Mouse (Mus musculus): ENCODE results near the gene Ttbk1.

Ttbk1 gene

GRCm38 (mm10) chr17:46419717-46420116, 67.8 kb downstream of the Ttbk1 start:
- DNase-seq (ENCODE audit: low read depth, low spot score): no peak

- DNase-seq (ENCODE audit: low read depth, low spot score): no peak
These were observed 68.8 kb downstream of the Ttbk1 start for GRCm38 (mm10) chr17:46418628-46419027.

GRCm38 (mm10) chr17:46408478-46408877, 79.0 kb downstream of the Ttbk1 start:
- DNase-seq (ENCODE audit: low read depth, low spot score): no peak

- DNase-seq (ENCODE audit: low read depth, low spot score): no peak
These were observed 92.8 kb downstream of the Ttbk1 start for GRCm38 (mm10) chr17:46394631-46395030.

- DNase-seq (ENCODE audit: low read depth, low spot score): no peak
These were observed 94.5 kb downstream of the Ttbk1 start for GRCm38 (mm10) chr17:46393012-46393411.
